Mouse (Mus musculus) thymus, adult 2 months (tissue): ENCODE data around the gene Grpel1. TPM values are rescaled to one million over a fixed set of nuclear protein-coding genes. Genes with fewer than 3 reads are reported as not detected.
A peak's percentile ranks its signal among the peaks of the same experiment; 100 is the strongest.

Experiments used
- DNase-seq: peaks from one replicate; pipeline ENCODE4 v3.0.0; 2021
- H3K27ac ChIP-seq: fragments of 200-500 bp; 2 replicates; pipeline ENCODE4 v1.5.1; 2012; ENCODE audit warnings: low read length, control low read depth; ENCODE audit not compliant: control insufficient read depth, insufficient read depth
- H3K27me3 ChIP-seq: fragments of 200-500 bp; 2 replicates; pipeline ENCODE4 v1.6.1; 2012; ENCODE audit warnings: mild to moderate bottlenecking, low read length, moderate library complexity, mixed read lengths; ENCODE audit not compliant: control insufficient read depth, insufficient read depth
- H3K36me3 ChIP-seq: fragments of 200-500 bp; 2 replicates; pipeline ENCODE4 v1.6.1; 2012; ENCODE audit warnings: mild to moderate bottlenecking, low read length, moderate library complexity; ENCODE audit not compliant: control insufficient read depth, insufficient read depth
- H3K4me1 ChIP-seq: fragments of 200-500 bp; replicated peaks from 2 replicates; pipeline ENCODE4 v1.6.1; 2012; ENCODE audit warnings: low read length; ENCODE audit not compliant: control insufficient read depth, insufficient read depth
- H3K4me3 ChIP-seq: fragments of 200-500 bp; 2 replicates; pipeline ENCODE4 v1.5.1; 2012; ENCODE audit warnings: mild to moderate bottlenecking, low read length, control low read depth, moderate library complexity; ENCODE audit not compliant: control insufficient read depth, insufficient read depth
- CTCF ChIP-seq: fragments of 200-500 bp; IDR thresholded peaks from 2 replicates; pipeline ENCODE4 v1.5.1; 2012; ENCODE audit warnings: mild to moderate bottlenecking, control low read depth, low read length, moderate library complexity, borderline replicate concordance; ENCODE audit not compliant: control insufficient read depth, poor library complexity, insufficient read depth; ENCODE audit errors: extremely low read depth
- POLR2A ChIP-seq: fragments of 200-500 bp; IDR thresholded peaks from 2 replicates; pipeline ENCODE4 v1.6.1; 2012; ENCODE audit warnings: mild to moderate bottlenecking, low read length, control low read depth, moderate library complexity; ENCODE audit not compliant: control insufficient read depth, poor library complexity, insufficient read depth; ENCODE audit errors: extremely low read depth
- WGBS: fragments of 180-500 bp; shearing (Covaris S2); methylation state at CpG from one replicate; pipeline ENCODE4 v1.1.7; 2018; 5-methylcytosine and 5-hydroxymethylcytosine counted together
- polyA plus RNA-seq: library from polyadenylated mRNA; depleted of rRNA; stranded (reverse); fragments of >200 nt; gene quantifications from 2 replicates; pipeline ENCODE4 v1.2.3, GENCODE M21; 2012

Gene Grpel1
- polyA plus RNA-seq, 1 experiment = 15.3 TPM

DNA sequence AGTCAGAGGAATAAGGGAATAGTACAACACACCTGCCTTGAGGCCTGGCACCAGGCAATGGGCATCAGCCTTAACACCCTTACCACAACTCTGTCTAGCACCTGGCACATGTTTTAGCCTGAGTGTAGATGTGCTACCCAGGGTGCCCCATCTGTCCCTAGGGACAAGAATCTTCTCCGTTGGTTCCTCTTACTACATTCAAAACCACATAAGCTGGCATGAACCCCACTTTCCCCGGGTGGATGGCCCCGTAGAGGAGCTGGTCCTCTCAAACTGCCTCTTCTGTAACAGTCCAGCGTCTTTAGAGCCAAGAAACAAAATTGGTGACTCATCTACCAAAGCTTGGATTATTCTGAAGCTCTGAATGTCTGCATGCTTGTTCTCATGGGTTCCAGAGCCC lies 15.6 kb downstream of the Grpel1 start:
- Histone ChIP-seq H3K27me3 (peaks cover 2% of the 10 kb centered on the region; the same call in 1 of the 2 replicates), H3K4me1 (peaks cover 40% of the 10 kb centered on the region), H3K4me3 (no peak overlapping the region), H3K36me3 (no peaks in the 10 kb centered on the region), H3K27ac (no peak overlapping the region)
- DNase-seq = no peak
- TF ChIP-seq CTCF (no peak), POLR2A (no peak)
- 42% methylated on average over 4 of the region's 4 CpGs for WGBS

DNA sequence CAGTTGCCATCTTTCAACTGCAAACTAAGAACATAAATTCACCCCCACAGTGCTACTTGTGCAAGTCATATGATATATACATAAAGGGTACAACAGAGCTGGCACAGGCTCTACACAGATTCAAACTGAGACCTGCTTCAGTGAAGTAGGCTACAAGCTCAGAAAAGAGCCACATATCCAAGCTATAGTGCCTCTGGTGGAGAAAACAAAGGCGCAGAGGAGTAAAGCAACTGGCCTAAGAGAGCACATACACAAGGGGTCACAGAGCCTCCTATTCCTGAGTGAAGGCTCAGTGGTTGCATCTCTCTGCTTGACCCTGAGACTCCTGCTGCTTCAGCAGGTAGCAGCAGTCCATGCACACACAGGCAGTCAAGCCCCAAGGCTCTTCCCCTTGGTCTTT lies 16.3 kb downstream of the Grpel1 start:
- no peak for TF ChIP-seq POLR2A
- no peak for TF ChIP-seq CTCF
- Histone ChIP-seq H3K4me1 (peaks cover 41% of the 10 kb centered on the region), H3K27me3 (peaks cover 5% of the 10 kb centered on the region; the same call in 1 of the 2 replicates), H3K27ac (no peak overlapping the region), H3K36me3 (no peaks in the 10 kb centered on the region), H3K4me3 (no peak overlapping the region)
- WGBS = 89% methylated on average over 1 of the region's 1 CpGs
- DNase-seq = no peak

DNA sequence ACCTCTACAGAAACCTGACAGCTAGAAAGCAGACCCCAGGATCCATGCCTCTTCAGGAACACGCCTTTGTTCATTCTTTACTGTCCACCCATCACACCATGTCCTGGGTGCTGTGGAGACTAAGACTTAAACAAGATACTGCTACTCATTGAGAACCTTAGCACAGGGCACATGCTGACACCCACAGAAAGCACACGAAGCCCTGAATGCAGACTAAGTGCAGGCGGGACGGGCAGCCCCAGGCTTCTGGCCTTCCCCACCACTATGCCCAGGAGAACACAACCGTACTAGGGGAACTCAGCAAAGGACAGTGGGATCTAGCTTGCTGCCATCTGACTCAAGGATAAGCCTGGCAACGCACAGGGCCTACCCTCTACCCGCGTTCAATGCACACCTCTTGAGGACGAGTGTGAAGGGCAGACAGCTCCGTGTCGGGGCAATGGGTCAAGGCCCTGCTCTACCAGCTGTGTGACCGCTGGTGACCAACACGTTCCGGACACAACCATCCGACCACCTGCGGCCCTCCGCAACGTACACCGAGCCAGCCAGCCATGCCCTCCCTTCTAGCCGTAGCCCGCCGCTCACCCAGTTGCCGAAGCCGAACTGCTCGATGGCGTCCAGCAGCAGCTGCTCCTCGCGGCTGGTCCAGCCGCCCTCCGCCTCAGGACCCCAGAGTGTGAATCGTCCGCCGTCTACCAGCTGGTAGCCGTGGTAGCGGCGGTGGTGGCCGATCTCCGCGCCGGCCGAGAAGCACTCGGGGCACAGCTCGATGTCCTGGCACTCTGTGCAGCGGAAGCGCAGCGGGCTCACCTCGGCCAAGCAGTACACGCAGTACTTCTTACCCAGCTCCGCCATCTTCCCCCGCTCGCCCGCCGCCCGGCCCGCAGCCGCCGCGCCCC lies 18.7 kb downstream of the Grpel1 start:
- Histone ChIP-seq H3K4me1 (peaks cover 35% of the 10 kb centered on the region), H3K27ac (no peak overlapping the region), H3K27me3 (peaks cover 5% of the 10 kb centered on the region; the same call in 1 of the 2 replicates), H3K36me3 (no peaks in the 10 kb centered on the region), H3K4me3 (peak overlapping the region; percentile 80)
- peak; percentile 52 for DNase-seq
- 7% methylated on average over 58 of the region's 58 CpGs for WGBS
- no peak for TF ChIP-seq CTCF
- no peak for TF ChIP-seq POLR2A

DNA sequence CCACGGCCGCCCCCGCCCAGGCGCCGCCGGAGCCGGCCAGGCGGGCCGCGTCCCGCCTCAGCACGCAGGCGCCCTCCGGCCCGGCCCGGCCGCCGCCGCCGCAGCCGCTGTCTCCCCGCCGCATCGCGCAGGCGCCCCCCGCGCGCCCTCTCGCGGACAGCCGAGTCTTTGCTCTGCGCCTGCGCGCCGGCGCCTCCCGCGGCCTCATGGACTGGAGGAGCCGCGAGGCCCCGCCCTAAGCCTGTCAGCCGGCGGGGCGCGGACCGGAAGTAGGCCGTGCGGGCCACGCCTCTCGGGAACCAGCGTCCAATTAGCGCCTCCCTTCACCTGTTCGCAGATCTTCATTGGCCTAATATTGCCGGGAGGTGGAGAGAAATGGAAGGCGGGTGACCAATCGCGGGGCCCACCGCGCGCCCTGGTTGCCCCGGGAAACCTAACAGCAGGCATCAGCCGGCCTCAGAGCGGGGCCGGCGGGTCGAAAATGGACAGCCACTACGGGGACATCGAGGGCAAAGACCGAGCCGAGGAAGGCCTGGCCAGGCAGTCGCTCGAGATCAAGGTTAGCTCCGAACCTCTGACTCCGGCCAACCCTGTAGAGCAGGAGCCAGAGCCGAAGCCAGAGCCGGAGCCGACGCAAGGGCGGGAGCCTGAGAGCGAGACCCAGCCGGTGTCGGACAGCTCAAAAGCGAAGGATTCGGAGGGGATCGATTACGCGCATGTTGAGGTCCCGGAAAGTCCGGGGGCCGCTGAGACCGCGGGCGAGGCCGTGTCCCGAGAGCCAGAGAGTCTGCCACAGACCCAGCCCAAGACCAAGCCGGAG lies 19.6 kb downstream of the Grpel1 start, which contains the start of the genes Tada2b and Ccdc96:
TSS of gene Tada2b (minus strand) at position 115 of the 820 bp plus-strand sequence.
TSS of gene Ccdc96 (plus strand) at position 418 of the 820 bp plus-strand sequence.
- peak within 1 kb of the TSS; percentile 80 for H3K4me3 ChIP-seq
- H3K4me1 ChIP-seq = peaks cover 29% of the 10 kb centered on the region
- no peaks in the 10 kb centered on the region for H3K36me3 ChIP-seq
- 7% methylated on average over 97 of the region's 97 CpGs for WGBS
- DNase-seq = peak; percentile 96
- TF ChIP-seq CTCF = peak; percentile 74; the same call in 1 of the 2 replicates
- peak; percentile 60; the same call in 1 of the 2 replicates for TF ChIP-seq POLR2A
- no peak within 1 kb of the TSS for H3K27ac ChIP-seq
- H3K27me3 ChIP-seq = peaks cover 5% of the 10 kb centered on the region; the same call in 1 of the 2 replicates

DNA sequence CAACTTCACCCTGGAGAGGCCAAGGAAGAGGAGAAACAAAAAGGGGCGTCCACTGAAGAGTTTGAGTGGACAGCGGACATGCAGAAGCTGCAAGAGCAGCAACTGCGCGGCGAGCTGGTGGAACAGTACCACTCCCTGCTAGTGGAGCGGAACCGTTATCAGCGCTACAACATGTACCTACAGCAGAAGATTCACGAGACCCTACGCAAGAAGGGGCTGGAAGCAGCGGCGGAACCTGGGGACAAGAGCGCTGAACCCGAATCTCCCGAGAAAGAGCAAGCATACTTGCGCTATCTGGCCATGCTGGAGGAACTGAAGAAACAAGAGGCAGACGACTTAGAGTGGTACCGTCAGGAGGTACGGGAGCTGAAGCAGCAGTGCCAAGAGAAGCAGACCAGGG lies 20.5 kb downstream of the Grpel1 start:
- no peak for DNase-seq
- TF ChIP-seq POLR2A (no peak), CTCF (no peak)
- Histone ChIP-seq H3K36me3 (no peaks in the 10 kb centered on the region), H3K4me3 (peak overlapping the region; percentile 54), H3K27me3 (peaks cover 5% of the 10 kb centered on the region; the same call in 1 of the 2 replicates), H3K27ac (no peak overlapping the region), H3K4me1 (peaks cover 25% of the 10 kb centered on the region)
- 25% methylated on average over 19 of the region's 19 CpGs for WGBS

DNA sequence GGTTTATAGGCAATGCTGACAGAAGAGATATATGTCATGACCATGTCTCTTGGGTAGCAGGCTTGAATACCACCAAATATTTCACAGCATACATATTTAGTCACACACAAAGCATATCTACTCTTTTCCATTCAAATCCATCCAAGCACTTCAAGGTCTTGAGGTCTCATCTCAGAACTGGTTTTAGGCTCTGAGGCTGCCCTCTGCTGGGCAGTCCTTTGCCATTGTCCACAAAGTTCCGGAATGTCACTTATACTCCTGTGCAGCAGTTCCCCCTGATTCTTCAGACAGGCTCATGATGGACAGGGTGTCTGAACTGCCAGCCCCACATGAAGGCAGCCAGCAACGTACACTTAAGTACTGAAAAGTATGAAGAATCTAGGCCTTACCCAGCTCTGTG lies 24.4 kb downstream of the Grpel1 start:
- WGBS = 73% methylated on average over 2 of the region's 2 CpGs
- DNase-seq = peak; percentile 23
- TF ChIP-seq CTCF = no peak
- TF ChIP-seq POLR2A = no peak

More for the DNA sequence above, 24.4 kb downstream of the Grpel1 start:
- Histone ChIP-seq H3K27ac (no peak overlapping the region), H3K36me3 (peaks cover 9% of the 10 kb centered on the region; the same call in 1 of the 2 replicates), H3K4me3 (no peak overlapping the region), H3K4me1 (peaks cover 10% of the 10 kb centered on the region), H3K27me3 (peaks cover 5% of the 10 kb centered on the region; the same call in 1 of the 2 replicates)
